Mouse (Mus musculus) stomach, embryonic 15.5 days (tissue): ENCODE data around the gene Aifm2. TPM values are rescaled to one million over a fixed set of nuclear protein-coding genes. Genes with fewer than 3 reads are reported as not detected.

Source experiments
- ATAC-seq: fragments of 200-750 bp; cut with Nextera tagmentation; 2 replicates; pipeline ENCODE4 v1.8.0; 2017; ENCODE audit warnings: low read depth, moderate number of reproducible peaks, moderate TSS enrichment; ENCODE audit not compliant: insufficient read depth, low FRiP score
- H3K27ac ChIP-seq: fragments of 300-500 bp; sonication (generic); 2 replicates; pipeline ENCODE4 v1.5.1; 2015; ENCODE audit warnings: mild to moderate bottlenecking, inconsistent platforms
- H3K27me3 ChIP-seq: fragments of 300-500 bp; sonication (generic); replicated peaks from 2 replicates; pipeline ENCODE4 v1.6.1; 2015; ENCODE audit warnings: inconsistent platforms
- H3K36me3 ChIP-seq: fragments of 300-500 bp; sonication (generic); 2 replicates; pipeline ENCODE4 v1.6.1; 2015; ENCODE audit warnings: inconsistent platforms
- H3K4me1 ChIP-seq: fragments of 300-500 bp; sonication (generic); 2 replicates; pipeline ENCODE4 v1.6.1; 2015; ENCODE audit warnings: inconsistent platforms
- H3K4me2 ChIP-seq: fragments of 300-500 bp; sonication (generic); 2 replicates; pipeline ENCODE4 v1.6.1; 2015; ENCODE audit warnings: mild to moderate bottlenecking, inconsistent platforms
- H3K4me3 ChIP-seq: fragments of 300-500 bp; sonication (generic); replicated peaks from 2 replicates; pipeline ENCODE4 v1.5.1; 2015; ENCODE audit warnings: inconsistent platforms
- H3K9ac ChIP-seq: fragments of 300-500 bp; sonication (generic); 2 replicates; pipeline ENCODE4 v1.6.1; 2015; ENCODE audit warnings: inconsistent platforms
- H3K9me3 ChIP-seq: fragments of 300-500 bp; sonication (generic); 2 replicates; pipeline ENCODE4 v1.6.1; 2016; ENCODE audit warnings: inconsistent platforms
- WGBS: fragments of 180-500 bp; shearing (Covaris S2); methylation state at CpG from one replicate; pipeline ENCODE4 v1.1.7; 2015; 5-methylcytosine and 5-hydroxymethylcytosine counted together
- polyA plus RNA-seq: library from polyadenylated mRNA; unstranded; fragments of >200 nt; fragmentation: Nextera tagmentation; extraction: Ambion mirVana; gene quantifications from 2 replicates; pipeline ENCODE4 v1.2.1, GENCODE M21; 2015

The Aifm2 gene
- polyA plus RNA-seq, 1 experiment from 2014 or later, result 14.8 TPM

DNA sequence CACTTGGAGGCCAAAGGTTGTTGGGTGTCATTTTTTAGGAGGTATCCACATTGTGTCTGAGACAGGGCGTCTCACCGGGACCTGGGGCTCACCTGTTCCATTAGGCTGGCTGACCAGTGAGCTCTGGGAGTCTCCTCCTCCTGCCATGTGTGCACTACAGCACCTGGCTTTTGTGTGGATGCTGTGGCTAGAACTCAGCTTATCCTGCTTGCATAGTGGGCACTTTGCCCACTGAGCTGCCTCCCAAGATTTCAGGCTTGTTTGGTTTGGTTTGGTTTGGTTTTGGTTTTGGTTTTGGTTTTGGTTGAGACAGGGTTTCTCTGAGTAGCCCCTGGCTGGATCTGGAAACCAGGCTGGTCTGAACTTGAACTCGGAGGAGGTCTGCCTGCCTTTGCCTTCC lies 7.2 kb downstream of the Aifm2 start:
- Histone ChIP-seq H3K4me3 (no peak overlapping the region), H3K9me3 (no peaks in the 10 kb centered on the region), H3K4me2 (no peak overlapping the region), H3K9ac (no peak overlapping the region), H3K27ac (no peak overlapping the region), H3K4me1 (no peaks in the 10 kb centered on the region), H3K27me3 (no peaks in the 10 kb centered on the region), H3K36me3 (no peaks in the 10 kb centered on the region)
- no peak for ATAC-seq
- 62% methylated on average over 3 of the region's 3 CpGs for WGBS

DNA sequence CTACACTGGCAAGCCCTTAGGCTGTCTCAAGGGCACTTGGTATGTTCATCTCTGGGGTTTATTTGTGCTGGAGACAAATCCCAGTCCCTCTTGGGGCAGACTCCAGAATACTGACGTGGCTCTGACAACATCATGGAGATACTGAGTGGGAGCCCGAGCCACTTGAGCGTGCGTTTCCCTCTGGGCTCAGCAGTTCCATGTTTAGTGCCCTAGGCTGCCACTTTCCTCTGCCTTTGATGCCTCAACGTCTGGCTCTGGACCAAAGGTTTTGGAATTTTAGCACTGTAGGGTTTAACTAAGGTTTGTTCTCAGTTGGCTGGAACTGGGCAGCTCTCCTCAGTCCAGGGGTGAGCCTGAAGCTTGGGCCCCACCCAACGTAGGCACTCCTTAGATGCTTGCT lies 8.2 kb downstream of the Aifm2 start:
- H3K4me3 ChIP-seq, result no peak overlapping the region
- no peak overlapping the region for H3K27ac ChIP-seq
- no peaks in the 10 kb centered on the region for H3K36me3 ChIP-seq
- H3K9me3 ChIP-seq, result no peaks in the 10 kb centered on the region
- no peaks in the 10 kb centered on the region for H3K27me3 ChIP-seq
- H3K4me2 ChIP-seq, result no peak overlapping the region
- H3K9ac ChIP-seq, result no peak overlapping the region
- no peak for ATAC-seq
- WGBS, result 71% methylated on average over 6 of the region's 6 CpGs
- H3K4me1 ChIP-seq, result no peaks in the 10 kb centered on the region

DNA sequence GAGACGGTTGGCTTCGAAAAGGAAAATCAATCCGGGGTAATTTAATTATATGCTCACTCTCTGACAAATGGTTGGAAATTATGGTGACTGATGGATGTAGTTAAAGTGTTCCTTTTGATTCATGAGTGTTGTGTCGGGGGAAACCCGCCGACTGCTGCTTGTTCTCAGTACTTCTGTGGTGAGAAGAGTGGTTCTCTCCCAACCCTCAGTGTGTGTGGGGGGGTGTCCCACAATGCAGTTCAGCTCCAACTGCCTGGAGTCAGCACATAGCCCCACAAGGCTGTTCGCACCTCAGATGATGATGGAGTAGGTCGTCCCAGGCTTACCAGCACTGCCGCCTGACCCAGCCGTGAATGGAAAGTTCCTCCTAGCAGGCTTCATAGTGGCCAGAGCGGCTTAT lies 14.1 kb downstream of the Aifm2 start:
- 51% methylated on average over 11 of the region's 11 CpGs for WGBS
- Histone ChIP-seq H3K9me3 (no peaks in the 10 kb centered on the region), H3K27ac (no peak overlapping the region), H3K27me3 (no peaks in the 10 kb centered on the region), H3K4me1 (no peaks in the 10 kb centered on the region; the same call in 1 of the 2 replicates), H3K4me3 (no peak overlapping the region), H3K9ac (no peak overlapping the region), H3K4me2 (no peak overlapping the region), H3K36me3 (no peaks in the 10 kb centered on the region)
- no peak for ATAC-seq

DNA sequence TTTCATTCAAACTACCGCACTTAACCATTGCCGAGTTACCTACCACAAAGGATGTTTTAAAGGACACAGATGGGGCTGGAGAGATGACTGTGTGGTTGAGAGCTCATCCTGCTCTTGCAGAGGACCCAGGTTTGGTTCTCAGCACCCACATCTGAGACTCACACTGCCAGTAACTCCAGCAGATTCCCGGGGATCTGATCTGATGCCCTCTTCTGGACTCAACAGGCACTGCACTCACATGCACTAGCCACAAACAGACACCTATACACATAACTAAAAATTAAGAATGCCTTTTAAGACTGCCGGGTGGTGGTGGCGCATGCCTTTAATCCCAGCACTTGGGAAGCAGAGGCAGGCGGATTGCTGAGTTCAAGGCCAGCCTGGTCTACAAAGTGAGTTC lies 15.1 kb downstream of the Aifm2 start:
- H3K9me3 ChIP-seq, result no peaks in the 10 kb centered on the region
- no peak overlapping the region for H3K4me3 ChIP-seq
- ATAC-seq, result no peak
- no peak overlapping the region for H3K4me2 ChIP-seq
- H3K36me3 ChIP-seq, result no peaks in the 10 kb centered on the region
- WGBS, result 91% methylated on average over 6 of the region's 6 CpGs
- H3K27ac ChIP-seq, result no peak overlapping the region
- no peaks in the 10 kb centered on the region; the same call in 1 of the 2 replicates for H3K4me1 ChIP-seq
- no peak overlapping the region for H3K9ac ChIP-seq
- no peaks in the 10 kb centered on the region for H3K27me3 ChIP-seq

DNA sequence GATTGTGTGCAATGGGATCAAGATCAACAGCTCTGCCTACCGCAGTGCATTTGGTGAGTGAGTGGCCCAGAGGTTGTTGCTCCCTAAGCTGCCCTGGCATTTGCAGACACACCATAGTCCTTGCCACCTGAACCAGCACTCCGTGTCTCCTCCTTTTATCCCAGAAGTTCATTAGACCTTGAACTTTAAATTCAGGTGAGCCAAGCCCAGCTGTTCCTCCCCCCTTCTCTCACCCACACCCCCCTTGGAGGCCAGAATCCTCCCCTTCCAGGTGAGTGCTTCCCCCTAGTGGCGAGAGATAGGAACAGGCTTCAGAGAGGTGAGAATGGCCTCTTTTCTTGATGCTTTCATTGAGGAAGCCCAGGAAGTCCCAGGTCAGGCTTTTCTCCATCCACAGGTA lies 19.3 kb downstream of the Aifm2 start:
- H3K27ac ChIP-seq, result no peak overlapping the region
- 0 out of 2 replicates have a peak, but pooled peaks cover 5% of the 10 kb centered on the region for H3K36me3 ChIP-seq
- H3K9ac ChIP-seq, result no peak overlapping the region
- H3K4me1 ChIP-seq, result no peaks in the 10 kb centered on the region; the same call in 1 of the 2 replicates
- no peaks in the 10 kb centered on the region for H3K27me3 ChIP-seq
- no peak for ATAC-seq
- no peak overlapping the region for H3K4me2 ChIP-seq
- no peak overlapping the region for H3K4me3 ChIP-seq
- 35% methylated on average over 3 of the region's 3 CpGs for WGBS
- no peaks in the 10 kb centered on the region for H3K9me3 ChIP-seq

DNA sequence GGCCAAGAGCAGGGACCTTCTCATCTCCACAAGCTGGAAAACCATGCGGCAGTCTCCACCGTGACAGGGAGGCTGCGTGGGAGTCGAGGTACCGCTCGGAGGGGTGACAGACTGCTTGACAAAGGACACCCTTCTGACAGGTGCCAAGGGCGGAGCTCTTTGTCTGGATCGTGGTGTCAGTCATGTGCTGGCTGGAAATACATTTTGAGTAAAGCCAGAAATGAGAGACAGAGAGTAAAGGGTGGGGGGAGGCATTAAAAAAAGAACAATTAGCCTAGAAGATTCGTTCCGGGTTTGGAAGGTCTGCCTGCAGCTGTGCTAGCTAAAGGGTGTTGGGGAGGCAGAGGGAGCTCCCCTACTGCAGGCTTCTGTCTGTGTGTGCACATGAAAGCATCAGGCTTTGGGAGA lies 21.6 kb downstream of the Aifm2 start:
- no peaks in the 10 kb centered on the region; the same call in 1 of the 2 replicates for H3K4me1 ChIP-seq
- ATAC-seq, result no peak
- no peaks in the 10 kb centered on the region for H3K9me3 ChIP-seq

DNA sequence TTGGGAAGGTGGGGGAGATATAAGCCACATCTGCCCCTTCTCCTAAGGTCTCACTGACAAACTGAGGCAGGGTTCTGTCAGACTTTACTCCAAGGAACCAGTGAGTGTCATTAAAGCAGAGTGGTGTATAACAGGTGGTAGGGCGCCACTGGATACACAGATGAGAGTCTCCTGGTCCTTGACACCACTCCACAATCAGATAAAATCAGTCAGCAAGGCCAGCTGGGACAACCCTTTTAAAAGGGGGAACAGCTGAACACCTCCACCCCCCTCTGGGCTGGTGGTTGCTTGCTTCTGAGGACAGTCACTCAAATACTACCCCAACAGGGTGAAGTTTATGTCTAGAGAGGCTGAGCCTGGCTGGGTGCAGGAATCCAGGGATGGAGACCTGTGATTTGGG lies 22.5 kb downstream of the Aifm2 start:
- H3K4me1 ChIP-seq, result no peaks in the 10 kb centered on the region
- no peak for ATAC-seq
- H3K4me2 ChIP-seq, result no peak overlapping the region
- WGBS, result 84% methylated on average over 1 of the region's 1 CpGs
- H3K27me3 ChIP-seq, result no peaks in the 10 kb centered on the region
- no peak overlapping the region for H3K4me3 ChIP-seq
- no peak overlapping the region for H3K27ac ChIP-seq
- H3K36me3 ChIP-seq, result 0 out of 2 replicates have a peak, but pooled peaks cover 19% of the 10 kb centered on the region
- H3K9me3 ChIP-seq, result no peaks in the 10 kb centered on the region
- H3K9ac ChIP-seq, result no peak overlapping the region

More for the DNA sequence above, 21.6 kb downstream of the Aifm2 start:
- H3K4me2 ChIP-seq, result no peak overlapping the region
- WGBS, result 62% methylated on average over 10 of the region's 10 CpGs
- no peak overlapping the region for H3K4me3 ChIP-seq
- no peak overlapping the region for H3K9ac ChIP-seq
- no peak overlapping the region for H3K27ac ChIP-seq
- 0 out of 2 replicates have a peak, but pooled peaks cover 13% of the 10 kb centered on the region for H3K36me3 ChIP-seq
- H3K27me3 ChIP-seq, result no peaks in the 10 kb centered on the region

DNA sequence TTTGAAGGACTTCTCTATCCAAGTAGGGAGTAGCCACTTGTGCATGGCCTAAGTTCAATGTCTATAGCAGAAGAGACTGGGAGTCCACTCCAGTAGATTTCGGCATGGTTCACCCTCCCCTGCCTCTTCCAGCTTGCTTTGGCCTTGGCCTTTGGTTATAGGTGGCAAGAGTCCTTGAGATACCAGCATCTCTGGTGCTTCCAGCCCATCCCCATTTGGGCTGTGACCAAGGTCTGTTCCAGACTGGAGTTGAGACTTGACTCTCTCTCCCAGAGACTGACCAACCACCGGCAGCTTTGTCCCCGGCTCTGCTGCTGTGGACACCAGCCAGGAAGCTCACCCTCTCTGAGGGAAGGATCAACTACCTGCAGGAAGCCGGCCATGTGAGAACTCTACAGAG lies 23.1 kb downstream of the Aifm2 start:
- H3K4me3 ChIP-seq, result no peak overlapping the region
- H3K9ac ChIP-seq, result no peak overlapping the region
- WGBS, result 88% methylated on average over 4 of the region's 4 CpGs
- H3K27me3 ChIP-seq, result no peaks in the 10 kb centered on the region
- ATAC-seq, result no peak
- H3K36me3 ChIP-seq, result 0 out of 2 replicates have a peak, but pooled peaks cover 25% of the 10 kb centered on the region
- no peaks in the 10 kb centered on the region for H3K4me1 ChIP-seq
- no peaks in the 10 kb centered on the region for H3K9me3 ChIP-seq
- no peak overlapping the region for H3K4me2 ChIP-seq
- no peak overlapping the region for H3K27ac ChIP-seq

DNA sequence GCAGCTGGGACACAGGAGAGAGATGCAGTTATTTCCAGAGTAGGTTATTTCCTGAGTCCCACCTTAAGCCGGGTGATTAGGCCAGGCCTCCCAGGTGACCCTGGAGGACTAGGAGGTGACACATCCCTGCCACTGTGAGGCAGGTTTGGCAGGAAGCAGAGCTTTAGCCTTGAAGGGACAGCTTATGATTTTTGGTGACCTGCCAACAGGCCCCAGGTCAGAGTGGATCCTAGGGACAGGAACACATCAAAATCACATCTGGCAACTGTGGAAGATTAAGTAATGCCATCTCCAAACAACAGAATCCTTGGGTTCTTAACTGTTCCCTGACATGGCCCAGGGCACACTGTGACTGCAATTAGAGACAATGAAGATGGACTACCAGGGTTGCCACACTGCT lies 26.2 kb downstream of the Aifm2 start:
- no peak overlapping the region for H3K4me2 ChIP-seq
- H3K4me3 ChIP-seq, result no peak overlapping the region
- no peaks in the 10 kb centered on the region for H3K4me1 ChIP-seq
- H3K9me3 ChIP-seq, result no peaks in the 10 kb centered on the region
- H3K36me3 ChIP-seq, result peaks cover 46% of the 10 kb centered on the region
- no peaks in the 10 kb centered on the region for H3K27me3 ChIP-seq
- H3K9ac ChIP-seq, result no peak overlapping the region
- ATAC-seq, result no peak
- no peak overlapping the region for H3K27ac ChIP-seq
- WGBS, result 81% methylated on average over 1 of the region's 1 CpGs

DNA sequence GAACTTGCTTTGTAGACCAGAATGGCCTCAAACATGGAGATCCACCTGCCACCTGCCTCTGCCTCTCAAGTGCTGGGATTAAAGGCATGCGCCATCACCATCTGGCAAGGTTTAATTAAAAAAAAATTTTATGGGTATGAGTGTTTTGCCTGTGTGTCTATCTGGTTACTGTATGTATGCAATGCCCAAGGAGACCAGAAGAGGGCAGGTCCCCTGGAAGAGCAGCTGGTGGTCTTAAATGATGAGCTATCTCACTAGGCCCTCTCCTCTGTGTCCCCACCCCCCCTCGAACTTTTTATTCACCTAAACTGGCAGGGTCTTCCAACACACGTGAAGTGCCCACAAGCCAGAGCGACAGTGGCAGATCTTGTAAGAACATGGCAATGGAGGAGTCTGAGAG lies 26.8 kb downstream of the Aifm2 start:
- H3K36me3 ChIP-seq, result peaks cover 52% of the 10 kb centered on the region
- 87% methylated on average over 4 of the region's 4 CpGs for WGBS
- no peaks in the 10 kb centered on the region for H3K9me3 ChIP-seq
- H3K4me3 ChIP-seq, result no peak overlapping the region
- no peak for ATAC-seq
- no peak overlapping the region for H3K9ac ChIP-seq
- no peaks in the 10 kb centered on the region for H3K4me1 ChIP-seq
- H3K27ac ChIP-seq, result no peak overlapping the region
- H3K27me3 ChIP-seq, result no peaks in the 10 kb centered on the region
- no peak overlapping the region for H3K4me2 ChIP-seq

DNA sequence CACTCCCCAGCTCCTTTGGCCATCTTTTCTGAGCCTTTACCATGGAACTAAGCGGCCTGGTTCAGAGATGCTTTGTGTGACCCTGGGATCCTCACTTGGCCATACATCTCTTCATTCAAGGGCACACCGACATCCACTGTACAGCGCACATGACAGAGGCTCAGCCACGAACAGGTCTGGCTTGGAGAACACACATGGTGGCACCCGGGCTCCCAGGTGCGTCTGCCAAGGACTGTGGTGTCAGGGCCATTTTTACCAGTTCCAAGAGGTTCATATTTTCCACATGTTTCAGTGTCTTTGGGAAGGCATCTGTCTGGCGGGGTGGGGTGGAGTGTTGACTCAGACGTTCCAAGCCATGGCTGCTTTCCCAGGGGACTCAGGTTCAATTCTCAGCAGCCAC lies 27.3 kb downstream of the Aifm2 start:
- no peak overlapping the region for H3K4me3 ChIP-seq
- peaks cover 56% of the 10 kb centered on the region for H3K36me3 ChIP-seq
- no peaks in the 10 kb centered on the region for H3K4me1 ChIP-seq
- H3K9ac ChIP-seq, result no peak overlapping the region
- no peak for ATAC-seq
- no peak overlapping the region for H3K4me2 ChIP-seq
- no peaks in the 10 kb centered on the region for H3K27me3 ChIP-seq
- H3K27ac ChIP-seq, result no peak overlapping the region
- WGBS, result 95% methylated on average over 8 of the region's 8 CpGs
- no peaks in the 10 kb centered on the region for H3K9me3 ChIP-seq

DNA sequence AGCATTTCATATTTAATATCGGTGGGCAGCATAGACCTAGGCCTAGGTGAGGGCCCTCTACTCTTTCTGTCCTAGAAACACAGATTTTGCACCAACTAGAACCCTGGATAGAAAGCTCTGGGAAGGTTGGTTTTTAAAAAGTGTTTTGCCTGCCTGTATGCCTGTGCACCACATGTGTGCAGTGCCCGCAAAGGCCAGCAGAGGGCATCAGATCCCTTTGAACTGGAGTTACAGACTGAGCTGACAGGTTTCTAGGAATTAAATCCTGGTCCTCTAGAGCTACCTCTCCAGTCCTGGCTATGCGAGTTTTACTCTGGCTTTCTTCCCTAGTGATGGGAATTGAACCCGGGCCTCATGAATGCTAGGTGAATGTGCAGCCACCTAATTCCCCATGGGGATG lies 30.1 kb downstream of the Aifm2 start:
- 86% methylated on average over 4 of the region's 4 CpGs for WGBS
- Histone ChIP-seq H3K9ac (no peak overlapping the region), H3K27me3 (no peaks in the 10 kb centered on the region), H3K4me3 (no peak overlapping the region), H3K9me3 (no peaks in the 10 kb centered on the region), H3K27ac (no peak overlapping the region), H3K4me1 (no peaks in the 10 kb centered on the region), H3K4me2 (no peak overlapping the region), H3K36me3 (peaks cover 65% of the 10 kb centered on the region)
- no peak for ATAC-seq

DNA sequence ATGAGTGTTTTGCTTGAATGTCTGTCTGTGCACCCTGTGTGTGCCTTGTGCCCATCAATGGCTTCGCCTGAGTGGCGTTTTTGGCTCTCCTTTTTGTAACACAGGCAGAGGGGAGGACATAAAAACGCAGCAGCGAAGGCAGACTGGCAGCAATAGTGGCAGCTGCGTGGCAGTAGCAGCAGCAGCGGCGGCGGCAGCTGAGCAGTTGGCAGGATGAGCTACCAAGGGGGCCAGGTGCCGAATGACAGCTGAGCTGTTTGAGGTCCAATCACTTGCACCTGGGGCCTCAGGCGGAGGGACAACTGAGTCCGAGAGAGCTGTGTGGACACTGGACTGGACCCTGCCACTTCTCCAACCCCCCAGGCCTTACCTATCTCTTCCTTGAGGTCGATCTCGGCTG lies 32.2 kb downstream of the Aifm2 start:
- ATAC-seq, result no peak
- peaks cover 65% of the 10 kb centered on the region for H3K36me3 ChIP-seq
- H3K4me1 ChIP-seq, result no peaks in the 10 kb centered on the region
- H3K4me3 ChIP-seq, result no peak overlapping the region
- no peaks in the 10 kb centered on the region for H3K9me3 ChIP-seq
- 92% methylated on average over 13 of the region's 13 CpGs for WGBS
- no peak overlapping the region for H3K27ac ChIP-seq
- H3K9ac ChIP-seq, result no peak overlapping the region
- no peaks in the 10 kb centered on the region for H3K27me3 ChIP-seq
- no peak overlapping the region for H3K4me2 ChIP-seq
